Mouse (Mus musculus): ENCODE results near the gene Fblim1.

GRCm38 (mm10) chr4:141628661-141629060, 22.8 kb upstream of the Fblim1 start:
- TF ChIP-seq CEBPB (IDR thresholded peaks at IDR 0.05; ENCODE audit: insufficient read depth, poor library complexity, severe bottlenecking) (no peak), MYOG (IDR thresholded peaks at IDR 0.05; ENCODE audit: control insufficient read depth in 1 of 3, insufficient read depth in 1 of 3, insufficient read length in 2 of 3, low read depth in 2 of 3) (no peak), MYOD1 (IDR thresholded peaks at IDR 0.05; ENCODE audit: control insufficient read depth in 1 of 3, insufficient read length in 2 of 3, low read depth in 2 of 3) (no peak), USF1 (IDR thresholded peaks at IDR 0.05; ENCODE audit: low read depth) (no peak), TCF12 (IDR thresholded peaks at IDR 0.05; ENCODE audit: insufficient read depth, poor library complexity, severe bottlenecking) (no peak), POLR2A (IDR thresholded peaks at IDR 0.05; ENCODE audit: insufficient read length, low read depth) (no peak), MAX (IDR thresholded peaks at IDR 0.05; ENCODE audit: low read depth) (no peak), SRF (IDR thresholded peaks at IDR 0.05; ENCODE audit: control insufficient read depth, insufficient read length, low read depth) (no peak), E2F4 (IDR thresholded peaks at IDR 0.05; ENCODE audit: insufficient read depth) (no peak), POLR2AphosphoS2 (IDR thresholded peaks at IDR 0.05; ENCODE audit: insufficient read length, low read depth) (no peak)
